Mouse (Mus musculus) CH12.LX (cell line): ENCODE data around the gene Nob1.
A peak's percentile ranks its signal among the peaks of the same experiment; 100 is the strongest.

Source experiments
- CTCF ChIP-seq, 2 experiments: IDR thresholded peaks in 1 of 2; conservative IDR thresholded peaks in 1 of 2; 2 replicates each; pipeline ENCODE4 v1.5.1; 2011 to 2012; ENCODE audit warnings: low read depth in 2 of 2, low read length in 2 of 2, improper control_type of control experiment in 1 of 2, inconsistent platforms in 1 of 2, mild to moderate bottlenecking in 1 of 2, moderate library complexity in 1 of 2
- JUN ChIP-seq: IDR thresholded peaks from 2 replicates; pipeline ENCODE4 v1.6.1; 2011; ENCODE audit warnings: low read depth, mild to moderate bottlenecking, low read length, improper control_type of control experiment, moderate library complexity; ENCODE audit not compliant: insufficient read depth
- MAX ChIP-seq: IDR thresholded peaks from 2 replicates; pipeline ENCODE4 v1.6.1; 2011; ENCODE audit warnings: low read length, improper control_type of control experiment
- NRF1 ChIP-seq: IDR thresholded peaks from 2 replicates; pipeline ENCODE4 v1.6.1; 2014; ENCODE audit warnings: low read depth, mild to moderate bottlenecking, inconsistent platforms, low read length, improper control_type of control experiment, moderate library complexity
- POLR2A ChIP-seq: IDR thresholded peaks from 2 replicates; pipeline ENCODE4 v1.6.1; 2011; ENCODE audit warnings: low read depth, mild to moderate bottlenecking, improper control_type of control experiment, low read length
- POLR2AphosphoS2 ChIP-seq: IDR thresholded peaks from 2 replicates; pipeline ENCODE4 v1.6.1; 2011; ENCODE audit warnings: low read depth, low read length, improper control_type of control experiment
- RCOR1 ChIP-seq: conservative IDR thresholded peaks from 2 replicates; pipeline ENCODE4 v1.6.1; 2012; ENCODE audit warnings: low read depth, mild to moderate bottlenecking, inconsistent platforms, low read length, improper control_type of control experiment
- ZC3H11A ChIP-seq: IDR thresholded peaks from 2 replicates; pipeline ENCODE4 v1.6.1; 2012; ENCODE audit warnings: low read depth, mild to moderate bottlenecking, inconsistent platforms, low read length, improper control_type of control experiment
- ZNF384 ChIP-seq: IDR thresholded peaks from 2 replicates; pipeline ENCODE4 v1.6.1; 2012; ENCODE audit warnings: low read depth, low read length, improper control_type of control experiment, inconsistent platforms

DNA sequence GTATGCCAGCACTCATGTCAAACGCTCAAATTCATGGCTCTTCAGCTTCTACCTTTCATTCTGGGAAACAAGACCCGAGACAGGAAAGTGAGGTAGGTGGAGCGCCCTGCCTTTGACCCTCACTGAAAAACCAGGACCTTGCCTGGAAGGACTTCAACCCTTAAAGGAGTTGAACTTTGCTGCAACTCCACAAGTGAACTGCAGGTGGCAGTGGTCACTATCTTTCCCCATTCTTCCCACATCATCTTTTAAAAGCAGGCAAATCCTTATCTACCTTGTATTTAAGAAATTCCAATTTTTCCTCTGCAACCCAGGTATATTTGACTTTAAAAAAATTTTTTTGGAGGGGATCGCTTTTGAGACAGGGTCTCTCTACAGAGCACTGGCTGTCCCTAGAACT lies 13.5 kb downstream of the Nob1 start:
- no peak for TF ChIP-seq ZNF384
- TF ChIP-seq MAX: no peak
- 0 out of 2 replicates have a peak, but pooled peaks have one; percentile 49 for TF ChIP-seq POLR2AphosphoS2
- TF ChIP-seq CTCF (conservative IDR thresholded peaks at IDR 0.05 in 1 of 2, IDR thresholded peaks at IDR 0.05 in 1 of 2; ENCODE audit: low read depth in 2 of 2, low read length in 2 of 2): peak; percentile 56 to 72
- TF ChIP-seq RCOR1: no peak
- no peak for TF ChIP-seq NRF1
- TF ChIP-seq ZC3H11A: no peak
- no peak for TF ChIP-seq JUN
- no peak for TF ChIP-seq POLR2A
